Mouse (Mus musculus): ENCODE results near the gene Bbc3. TPM values are rescaled to one million over a fixed set of nuclear protein-coding genes. Genes with fewer than 3 reads are reported as not detected.

The Bbc3 gene
- polyA plus RNA-seq, 1 experiment from 2014 or later: 5.0 TPM

GRCm38 (mm10) chr7:16284001-16284400 lies 24.2 kb upstream of the Bbc3 start:
- no peak overlapping the region for H3K4me3 ChIP-seq (ENCODE audit: inconsistent target)
- H3K36me3 ChIP-seq (ENCODE audit: inconsistent target): peaks cover 34% of the 10 kb centered on the region
- WGBS (ENCODE audit: missing documents): 95% methylated on average over 8 of the region's 8 CpGs
- H3K27ac ChIP-seq: no peak overlapping the region
- peaks cover 27% of the 10 kb centered on the region for H3K79me2 ChIP-seq (ENCODE audit: inconsistent target)

GRCm38 (mm10) chr7:16284904-16285303 lies 23.3 kb upstream of the Bbc3 start:
- Histone ChIP-seq H3K27ac (no peak overlapping the region), H3K79me2 (ENCODE audit: inconsistent target) (peaks cover 27% of the 10 kb centered on the region), H3K36me3 (ENCODE audit: inconsistent target) (peaks cover 34% of the 10 kb centered on the region), H3K4me3 (ENCODE audit: inconsistent target) (peak overlapping the region; percentile 50; the same call in 1 of the 2 replicates)
- 79% methylated on average over 9 of the region's 9 CpGs for WGBS (ENCODE audit: missing documents)

- Histone ChIP-seq H3K79me2 (ENCODE audit: inconsistent target) (peaks cover 27% of the 10 kb centered on the region), H3K36me3 (ENCODE audit: inconsistent target) (peaks cover 34% of the 10 kb centered on the region), H3K27ac (peak overlapping the region; percentile 58), H3K4me3 (ENCODE audit: inconsistent target) (peak overlapping the region; percentile 50)
- 5% methylated on average over 14 of the region's 14 CpGs for WGBS (ENCODE audit: missing documents)
Measured at GRCm38 (mm10) chr7:16285450-16286025, 22.7 kb upstream of the Bbc3 start.

GRCm38 (mm10) chr7:16286026-16286961 lies 21.9 kb upstream of the Bbc3 start, which contains the start of gene Ccdc9:
TSS of gene Ccdc9 (minus strand) at chr7:16286795.
- Histone ChIP-seq H3K4me3 (ENCODE audit: inconsistent target) (peak within 1 kb of the TSS; percentile 50), H3K79me2 (ENCODE audit: inconsistent target) (peaks cover 27% of the 10 kb centered on the region), H3K27ac (peak within 1 kb of the TSS; percentile 76), H3K36me3 (ENCODE audit: inconsistent target) (peaks cover 26% of the 10 kb centered on the region)
- WGBS (ENCODE audit: missing documents): under 1% methylated on average over 38 of the region's 70 CpGs

- 18% methylated on average over 1 of the region's 2 CpGs for WGBS (ENCODE audit: missing documents)
- peaks cover 19% of the 10 kb centered on the region for H3K36me3 ChIP-seq (ENCODE audit: inconsistent target)
- H3K27ac ChIP-seq: peak overlapping the region; percentile 76
- peak overlapping the region; percentile 40 for H3K4me3 ChIP-seq (ENCODE audit: inconsistent target)
- peaks cover 27% of the 10 kb centered on the region for H3K79me2 ChIP-seq (ENCODE audit: inconsistent target)
Measured at GRCm38 (mm10) chr7:16287016-16287415, 21.2 kb upstream of the Bbc3 start.

GRCm38 (mm10) chr7:16287791-16288190 lies 20.4 kb upstream of the Bbc3 start:
- no CpG with 5 or more reads among the region's 1 CpGs for WGBS (ENCODE audit: missing documents)
- Histone ChIP-seq H3K4me3 (ENCODE audit: inconsistent target) (no peak overlapping the region), H3K79me2 (ENCODE audit: inconsistent target) (peaks cover 27% of the 10 kb centered on the region), H3K36me3 (ENCODE audit: inconsistent target) (peaks cover 15% of the 10 kb centered on the region), H3K27ac (no peak overlapping the region)

GRCm38 (mm10) chr7:16294346-16294745 lies 13.8 kb upstream of the Bbc3 start:
- H3K27ac ChIP-seq: peak overlapping the region; percentile 33
- WGBS (ENCODE audit: missing documents): 0% methylated on average over 3 of the region's 4 CpGs
- no peaks in the 10 kb centered on the region for H3K36me3 ChIP-seq (ENCODE audit: inconsistent target)
- no peak overlapping the region for H3K4me3 ChIP-seq (ENCODE audit: inconsistent target)
- no peaks in the 10 kb centered on the region for H3K79me2 ChIP-seq (ENCODE audit: inconsistent target)

- 1% methylated on average over 23 of the region's 23 CpGs for WGBS (ENCODE audit: missing documents)
- Histone ChIP-seq H3K36me3 (ENCODE audit: inconsistent target) (no peaks in the 10 kb centered on the region), H3K4me3 (ENCODE audit: inconsistent target) (peak overlapping the region; percentile 28), H3K27ac (peak overlapping the region; percentile 87), H3K79me2 (ENCODE audit: inconsistent target) (no peaks in the 10 kb centered on the region)
Measured at GRCm38 (mm10) chr7:16294837-16295236, 13.4 kb upstream of the Bbc3 start.

GRCm38 (mm10) chr7:16295321-16295900 lies 12.8 kb upstream of the Bbc3 start:
- H3K36me3 ChIP-seq (ENCODE audit: inconsistent target): no peaks in the 10 kb centered on the region
- H3K4me3 ChIP-seq (ENCODE audit: inconsistent target): peak overlapping the region; percentile 28
- H3K27ac ChIP-seq: peak overlapping the region; percentile 87
- 4% methylated on average over 41 of the region's 41 CpGs for WGBS (ENCODE audit: missing documents)
- H3K79me2 ChIP-seq (ENCODE audit: inconsistent target): no peaks in the 10 kb centered on the region

GRCm38 (mm10) chr7:16296146-16296545 lies 12.0 kb upstream of the Bbc3 start:
- Histone ChIP-seq H3K27ac (peak overlapping the region; percentile 14), H3K4me3 (ENCODE audit: inconsistent target) (no peak overlapping the region)
- WGBS (ENCODE audit: missing documents): 42% methylated on average over 2 of the region's 2 CpGs

GRCm38 (mm10) chr7:16296766-16297390 lies 11.3 kb upstream of the Bbc3 start:
- Histone ChIP-seq H3K36me3 (ENCODE audit: inconsistent target) (no peaks in the 10 kb centered on the region), H3K79me2 (ENCODE audit: inconsistent target) (no peaks in the 10 kb centered on the region), H3K27ac (peak overlapping the region; percentile 37), H3K4me3 (ENCODE audit: inconsistent target) (no peak overlapping the region)
- WGBS (ENCODE audit: missing documents): 10% methylated on average over 17 of the region's 22 CpGs

More at GRCm38 (mm10) chr7:16296146-16296545, 12.0 kb upstream of the Bbc3 start:
- Histone ChIP-seq H3K79me2 (ENCODE audit: inconsistent target) (no peaks in the 10 kb centered on the region), H3K36me3 (ENCODE audit: inconsistent target) (no peaks in the 10 kb centered on the region)

GRCm38 (mm10) chr7:16297616-16298015 lies 10.6 kb upstream of the Bbc3 start:
- Histone ChIP-seq H3K4me3 (ENCODE audit: inconsistent target) (no peak overlapping the region), H3K79me2 (ENCODE audit: inconsistent target) (no peaks in the 10 kb centered on the region), H3K36me3 (ENCODE audit: inconsistent target) (no peaks in the 10 kb centered on the region), H3K27ac (peak overlapping the region; percentile 37; the same call in 1 of the 2 replicates)
- WGBS (ENCODE audit: missing documents): 83% methylated on average over 2 of the region's 2 CpGs

GRCm38 (mm10) chr7:16298927-16299326 lies 9.3 kb upstream of the Bbc3 start:
- Histone ChIP-seq H3K79me2 (ENCODE audit: inconsistent target) (no peaks in the 10 kb centered on the region), H3K36me3 (ENCODE audit: inconsistent target) (no peaks in the 10 kb centered on the region), H3K4me3 (ENCODE audit: inconsistent target) (no peak overlapping the region), H3K27ac (no peak overlapping the region)
- WGBS (ENCODE audit: missing documents): 75% methylated on average over 5 of the region's 5 CpGs

- no peak overlapping the region for H3K27ac ChIP-seq
- WGBS (ENCODE audit: missing documents): 3% methylated on average over 50 of the region's 52 CpGs
Measured at GRCm38 (mm10) chr7:16299419-16300035, 8.7 kb upstream of the Bbc3 start.

More at GRCm38 (mm10) chr7:16299419-16300035, 8.7 kb upstream of the Bbc3 start:
- H3K36me3 ChIP-seq (ENCODE audit: inconsistent target): no peaks in the 10 kb centered on the region
- no peaks in the 10 kb centered on the region for H3K79me2 ChIP-seq (ENCODE audit: inconsistent target)
- no peak overlapping the region for H3K4me3 ChIP-seq (ENCODE audit: inconsistent target)

Measured in macrophage (primary cell).